Mouse (Mus musculus): ENCODE measurements around the gene Snx9.

The Snx9 gene

GRCm38 (mm10) chr17:5929031-5929430 lies 87.9 kb downstream of the Snx9 start:
- DNase-seq (ENCODE audit: low spot score), result no peak

DNA sequence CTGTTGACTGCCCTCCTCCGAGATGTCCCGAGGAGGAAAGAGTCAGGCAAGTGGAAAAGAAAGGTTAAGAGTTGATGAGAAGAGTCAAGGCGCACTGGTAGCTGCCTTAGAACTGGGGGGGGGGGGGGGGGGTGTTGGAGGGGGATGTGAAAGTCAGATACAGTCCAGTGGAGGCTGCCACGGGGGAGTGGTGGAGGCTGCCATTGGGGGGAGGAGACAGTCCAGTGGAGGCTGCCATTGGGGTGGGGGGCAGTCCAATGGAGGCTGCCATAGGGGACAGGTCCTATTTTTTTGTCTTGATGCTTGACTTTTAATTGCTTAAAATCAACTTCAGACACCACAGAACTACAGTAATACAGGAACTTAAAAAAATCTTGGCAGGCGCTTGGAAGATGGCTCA lies 91.0 kb downstream of the Snx9 start:
- DNase-seq (ENCODE audit: low spot score), result no peak

DNA sequence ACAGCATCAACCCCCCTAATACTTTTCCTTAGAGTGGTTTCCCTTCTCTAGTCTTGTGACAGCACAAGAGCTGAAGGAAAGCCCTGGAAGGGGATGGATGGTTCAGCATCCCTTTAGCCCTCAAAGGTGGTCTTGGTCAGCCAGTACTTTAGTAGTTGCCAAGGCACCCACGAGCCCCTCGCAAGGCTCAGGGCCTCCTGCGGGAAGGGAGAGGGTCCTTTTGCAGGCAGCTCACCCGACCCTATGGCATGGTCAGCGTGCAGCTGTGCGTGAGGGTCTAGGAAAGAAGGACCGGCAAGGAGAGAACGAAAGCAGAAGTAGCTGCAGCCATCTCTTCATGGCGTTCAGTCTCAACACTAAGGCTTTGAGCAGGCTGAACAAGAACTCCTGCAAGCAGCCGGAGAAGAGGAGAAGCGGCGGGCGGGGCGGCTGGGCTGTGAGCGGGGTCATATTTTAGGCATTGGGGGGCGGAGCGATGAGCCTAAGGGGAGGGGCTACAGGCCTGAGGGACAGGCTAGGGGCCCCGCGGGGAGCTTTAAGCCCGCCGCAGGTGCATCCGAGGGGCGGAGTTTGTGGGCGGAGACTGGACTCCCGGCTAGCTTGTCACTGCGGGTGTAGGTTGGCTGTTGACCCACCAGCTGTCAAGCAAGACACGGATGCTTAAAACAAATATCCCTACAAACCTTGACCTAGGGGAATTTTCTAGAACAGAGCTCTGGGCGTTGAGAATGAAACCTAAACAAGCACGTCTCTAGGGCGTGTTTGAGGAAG lies 93.6 kb downstream of the Snx9 start:
- peak; percentile 58 for DNase-seq (ENCODE audit: low spot score)

DNA sequence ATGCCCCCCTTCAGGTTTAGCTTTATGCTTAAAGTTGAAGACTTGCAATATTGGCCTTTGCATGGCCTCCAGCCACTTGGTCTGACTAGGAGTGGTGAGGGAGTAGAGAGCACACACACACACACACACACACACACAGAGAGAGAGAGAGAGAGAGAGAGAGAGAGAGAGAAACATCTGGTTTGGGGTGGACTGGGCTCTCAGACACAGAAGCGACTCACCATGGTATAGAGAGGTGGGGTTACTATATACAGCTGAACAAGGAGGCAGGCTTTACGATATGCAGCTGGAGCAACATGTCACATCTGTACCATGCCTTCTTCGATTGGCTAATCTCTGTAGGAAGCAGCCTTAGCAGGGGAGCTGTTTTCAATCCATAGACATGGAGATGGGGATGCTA lies 94.6 kb downstream of the Snx9 start:
- DNase-seq (ENCODE audit: low spot score), result no peak

GRCm38 (mm10) chr17:5936276-5936675 lies 95.1 kb downstream of the Snx9 start:
- no peak for DNase-seq (ENCODE audit: low spot score)

DNA sequence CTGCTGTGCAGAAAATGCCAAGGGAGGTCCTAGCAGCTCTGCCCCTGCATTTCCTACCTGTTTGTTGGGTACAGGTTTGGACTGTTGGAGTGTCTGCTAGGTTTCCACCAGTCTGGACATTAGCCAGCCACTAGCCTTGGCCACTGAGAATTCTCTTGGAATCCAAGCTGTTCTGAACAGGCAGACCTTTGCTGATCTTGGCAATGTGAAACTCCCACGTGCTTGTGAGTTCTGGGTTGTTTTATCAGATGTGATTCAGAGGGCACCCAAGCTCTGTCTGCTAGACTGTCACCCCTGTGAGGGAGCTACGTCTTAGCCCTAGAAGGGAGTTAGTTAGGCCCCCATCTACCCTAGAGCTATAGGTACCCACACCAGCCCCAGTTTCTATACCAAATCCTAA lies 96.3 kb downstream of the Snx9 start:
- no peak for DNase-seq (ENCODE audit: low spot score)

DNA sequence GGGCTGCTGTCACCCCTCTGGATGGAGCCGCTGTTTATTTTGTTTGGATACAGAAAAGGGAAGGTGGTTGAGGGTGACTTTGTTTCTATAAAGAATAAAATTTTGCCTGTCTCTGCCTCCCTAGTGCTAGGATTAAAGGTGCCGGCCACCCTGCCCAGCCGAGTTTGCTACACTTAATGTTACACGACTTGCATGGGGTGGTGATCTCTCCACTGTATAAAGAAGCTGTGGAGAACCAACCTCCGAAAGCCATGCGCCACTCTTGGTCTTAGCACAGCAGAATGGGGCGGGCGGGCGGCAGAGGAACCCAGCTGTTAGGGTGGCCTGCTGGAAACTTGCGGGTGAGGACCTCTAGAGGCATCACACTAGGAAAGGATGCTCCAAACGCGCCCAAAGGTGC lies 98.7 kb downstream of the Snx9 start:
- DNase-seq (ENCODE audit: low spot score), result no peak

DNA sequence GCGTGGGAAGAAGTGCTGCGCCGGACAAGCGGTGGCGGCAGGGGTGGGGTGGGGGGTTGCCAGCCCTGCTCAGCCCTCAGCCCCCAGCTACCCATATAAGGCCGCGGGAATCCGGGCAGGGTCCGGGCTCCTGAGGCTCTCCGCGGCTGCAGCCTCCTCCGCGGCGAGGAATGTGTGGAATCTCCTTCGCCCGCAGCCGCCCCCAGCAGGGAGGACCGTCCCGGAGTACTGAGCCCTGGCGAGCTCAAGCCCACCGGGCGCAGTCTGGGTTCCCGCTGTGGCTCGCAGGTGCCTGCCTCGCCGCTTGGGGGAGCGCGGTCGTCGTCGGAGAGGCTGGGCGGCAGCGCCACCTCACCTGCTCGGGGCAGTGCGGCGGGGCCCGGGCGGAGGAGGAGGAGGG lies 99.7 kb downstream of the Snx9 start:
- peak; percentile 80 for DNase-seq (ENCODE audit: low spot score)

- DNase-seq (ENCODE audit: low spot score), result peak; percentile 36
Observed at GRCm38 (mm10) chr17:5941230-5942043, 100.3 kb downstream of the Snx9 start, which contains the start of gene Synj2. Gene Synj2 (plus strand): TSS chr17:5941280.

GRCm38 (mm10) chr17:5942156-5942555 lies 101.0 kb downstream of the Snx9 start:
- no peak for DNase-seq (ENCODE audit: low spot score)

- DNase-seq (ENCODE audit: low spot score), result no peak
Observed at GRCm38 (mm10) chr17:5943053-5943452, 101.9 kb downstream of the Snx9 start.

- no peak for DNase-seq (ENCODE audit: low spot score)
Observed at GRCm38 (mm10) chr17:5947039-5947438, 105.9 kb downstream of the Snx9 start.

DNA sequence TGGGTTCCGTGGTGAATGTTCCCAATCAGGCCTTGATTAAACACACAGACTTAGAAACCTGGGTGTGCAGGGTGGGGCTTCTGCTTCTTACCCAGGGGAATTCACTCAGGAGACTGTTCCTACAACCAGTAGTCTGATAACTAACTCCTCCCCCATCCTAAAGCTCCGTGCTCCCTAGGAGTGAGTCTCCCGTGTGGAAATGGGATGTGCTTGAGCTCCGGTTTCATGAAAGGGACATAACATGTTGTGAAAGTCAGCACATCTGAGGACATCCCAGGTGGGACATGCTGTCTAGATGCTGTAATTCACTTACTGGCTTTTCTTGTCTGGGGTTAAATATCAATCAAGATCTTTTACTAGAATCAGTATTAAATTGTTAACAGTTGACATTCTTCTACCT lies 111.3 kb downstream of the Snx9 start:
- no peak for DNase-seq (ENCODE audit: low spot score)

DNA sequence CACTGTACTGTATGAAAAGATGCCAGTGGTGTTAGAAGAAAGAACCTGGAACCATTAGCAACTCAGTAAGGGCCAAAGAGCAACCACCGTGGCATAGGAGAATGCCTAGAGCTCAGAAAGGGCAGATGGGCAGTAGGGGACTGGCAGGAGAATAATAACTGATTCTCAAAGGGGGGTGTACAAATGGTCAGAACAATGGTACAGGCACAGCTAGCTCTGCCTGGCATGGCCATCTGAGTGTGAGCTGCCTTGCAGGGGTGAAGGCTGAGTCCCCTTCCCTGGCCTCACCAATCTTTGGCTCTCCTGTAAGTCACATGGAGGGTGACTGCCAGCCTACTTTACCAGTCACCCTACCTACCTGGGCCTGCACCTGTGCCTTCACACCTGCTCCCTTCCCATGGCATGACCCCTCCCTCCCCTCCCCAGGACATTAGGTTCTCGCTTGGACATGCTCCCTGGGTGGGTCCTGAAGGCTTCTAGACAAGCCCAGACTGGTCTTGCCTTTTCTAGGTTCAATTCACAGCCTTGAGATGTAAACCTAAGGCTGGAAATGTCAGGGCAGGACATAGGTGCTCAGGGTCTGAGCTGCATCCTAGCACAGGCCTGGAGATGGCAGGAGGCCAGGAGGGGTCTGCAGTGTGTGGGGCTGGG lies 115.3 kb downstream of the Snx9 start:
- DNase-seq (ENCODE audit: low spot score), result no peak

DNA sequence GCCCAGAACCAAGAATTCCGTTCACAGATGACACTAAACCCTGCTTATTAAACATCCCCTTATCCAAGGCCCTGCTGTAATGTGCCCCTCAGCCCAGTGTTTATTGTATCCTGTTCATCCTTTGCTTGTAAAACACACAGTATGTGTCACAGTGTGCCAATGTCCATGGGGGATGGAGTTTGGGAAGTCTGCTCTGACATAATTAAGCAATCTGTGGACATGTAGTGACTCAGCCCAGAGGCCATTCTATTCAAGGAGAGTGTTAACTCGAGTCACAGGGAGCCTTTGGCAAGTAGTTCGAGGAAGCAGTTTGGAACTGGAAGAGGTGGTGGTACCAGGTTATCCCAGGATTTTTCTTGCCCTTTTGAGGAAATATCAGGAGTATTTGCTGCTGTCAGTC lies 116.0 kb downstream of the Snx9 start:
- DNase-seq (ENCODE audit: low spot score), result no peak

- DNase-seq (ENCODE audit: low spot score), result no peak
Observed at GRCm38 (mm10) chr17:5958229-5958628, 117.1 kb downstream of the Snx9 start.

- no peak for DNase-seq (ENCODE audit: low spot score)
Observed at GRCm38 (mm10) chr17:5958636-5959035, 117.5 kb downstream of the Snx9 start.

DNA sequence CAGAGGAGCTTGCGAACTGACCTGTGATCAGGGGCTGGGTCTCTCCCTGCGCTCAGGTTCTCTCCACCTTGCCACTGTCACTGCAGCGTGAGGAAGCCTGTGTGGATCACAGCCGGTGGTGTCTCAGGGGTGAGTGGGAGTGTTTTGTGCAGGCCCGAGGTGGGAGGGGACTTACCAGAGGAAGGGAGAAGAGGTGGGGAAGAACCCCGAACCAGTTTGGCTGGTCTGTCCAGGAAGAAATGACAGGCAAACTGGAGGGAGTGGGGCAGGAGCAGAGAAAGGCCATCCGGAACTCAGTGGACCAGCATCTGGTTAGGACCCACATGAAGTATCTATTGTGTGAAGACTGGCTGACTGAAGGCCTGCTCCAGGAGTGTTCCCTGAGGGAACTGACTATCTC lies 118.0 kb downstream of the Snx9 start:
- no peak for DNase-seq (ENCODE audit: low spot score)

DNA sequence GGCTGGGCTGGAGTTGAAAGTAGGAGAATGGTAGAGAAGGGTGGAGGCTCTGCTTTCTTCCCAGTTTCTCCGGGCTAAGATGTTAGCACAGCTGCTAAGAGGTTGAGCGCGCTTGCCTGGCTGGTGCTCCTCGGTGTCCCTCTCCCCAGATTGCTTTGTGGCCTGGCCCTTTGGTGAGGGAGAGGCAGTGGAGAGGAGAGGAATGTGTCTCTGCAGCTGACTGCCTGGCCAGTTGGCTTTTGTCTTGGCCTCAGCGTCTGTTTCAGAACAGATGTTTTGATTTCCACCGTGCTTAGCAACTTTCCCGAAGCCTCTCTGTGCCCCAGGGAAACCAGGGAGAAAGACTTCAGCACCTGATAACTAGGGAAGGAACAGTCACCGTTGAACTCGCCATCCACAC lies 118.7 kb downstream of the Snx9 start:
- no peak for DNase-seq (ENCODE audit: low spot score)

GRCm38 (mm10) chr17:5963766-5964165 lies 122.6 kb downstream of the Snx9 start:
- no peak for DNase-seq (ENCODE audit: low spot score)

DNA sequence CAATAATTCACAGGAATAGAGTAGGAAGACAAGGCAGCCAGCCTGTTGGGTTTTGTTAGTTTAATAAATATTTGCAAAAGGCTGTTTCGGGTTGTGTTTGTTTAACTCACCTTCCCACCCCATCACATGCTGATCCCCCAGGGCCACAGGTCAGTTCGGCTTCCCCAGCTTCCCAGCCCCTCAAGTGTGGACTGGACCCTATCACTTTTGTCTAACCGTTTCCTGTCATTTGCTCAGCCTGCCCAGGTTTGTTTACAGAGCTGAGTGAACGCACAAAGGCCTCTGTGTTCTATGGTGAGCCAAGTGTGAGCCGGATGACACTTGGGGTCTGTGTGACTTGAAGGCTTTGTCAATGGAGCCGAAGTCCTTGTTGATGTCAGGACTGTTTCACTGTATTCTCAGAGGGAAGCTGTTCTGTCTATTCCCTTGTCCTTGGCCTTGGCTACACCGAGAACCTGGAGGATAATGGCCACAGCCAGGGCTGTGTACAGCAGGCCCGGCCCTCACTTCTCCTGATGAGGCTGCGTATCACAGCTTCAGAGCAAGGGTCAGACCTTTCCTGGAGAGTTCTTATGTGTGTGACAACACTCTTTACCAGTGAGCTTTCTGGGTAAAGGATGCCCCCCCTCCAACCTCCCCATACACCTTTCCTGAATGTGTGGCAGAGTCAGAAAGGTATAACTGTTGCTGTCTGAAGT lies 124.1 kb downstream of the Snx9 start:
- DNase-seq (ENCODE audit: low spot score), result no peak

DNA sequence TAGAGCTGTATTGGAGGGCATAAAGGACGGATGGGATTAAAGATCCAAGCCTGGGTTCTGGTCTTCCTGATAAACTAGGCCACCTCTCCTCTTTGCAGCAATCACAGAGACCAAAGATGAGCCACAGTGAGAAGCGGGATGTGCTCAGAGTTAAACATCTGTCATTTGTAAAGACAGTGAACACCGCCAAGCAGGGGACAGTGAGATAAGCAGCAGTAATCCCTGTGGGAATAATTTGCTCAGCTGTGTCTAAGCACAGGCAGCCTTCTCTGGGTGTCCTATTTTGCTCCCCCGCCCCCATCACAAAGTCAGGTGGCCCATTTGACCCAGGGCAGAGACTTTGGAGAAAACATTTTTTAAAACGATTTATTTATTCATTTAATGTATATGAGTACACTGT lies 125.6 kb downstream of the Snx9 start:
- DNase-seq (ENCODE audit: low spot score), result no peak

Data from T-cell, adult 2 months (primary cell).